Mouse (Mus musculus) E14TG2a.4 (cell line): ENCODE measurements around the gene Get4.

ENCODE experiments used
- CTCF ChIP-seq: conservative IDR thresholded peaks from 2 replicates; pipeline ENCODE4 v1.5.1; 2014; ENCODE audit warnings: low read length
- POU5F1 ChIP-seq: IDR thresholded peaks from 2 replicates; pipeline ENCODE4 v1.6.1; 2014; ENCODE audit warnings: low read length, borderline replicate concordance

DNA sequence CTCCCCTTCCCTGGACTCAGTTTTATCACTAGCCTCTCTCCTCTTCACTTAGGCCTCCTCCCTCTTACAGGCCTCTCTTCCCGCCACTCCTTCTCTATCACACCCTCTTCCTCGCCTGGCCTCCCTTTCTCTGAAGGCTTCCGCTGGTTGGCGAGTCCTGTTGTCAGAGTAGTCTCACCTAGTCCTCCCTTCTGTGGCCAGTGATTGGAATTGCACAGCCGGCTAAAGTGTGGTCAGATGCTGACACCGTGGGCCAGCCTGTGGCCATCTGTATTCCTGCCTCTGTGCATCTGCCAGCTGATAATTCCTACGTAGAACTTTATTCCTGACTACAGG lies 754 bp downstream of the Get4 start:
- TF ChIP-seq CTCF (no peak), POU5F1 (no peak)
